In the genomic region with DNA sequence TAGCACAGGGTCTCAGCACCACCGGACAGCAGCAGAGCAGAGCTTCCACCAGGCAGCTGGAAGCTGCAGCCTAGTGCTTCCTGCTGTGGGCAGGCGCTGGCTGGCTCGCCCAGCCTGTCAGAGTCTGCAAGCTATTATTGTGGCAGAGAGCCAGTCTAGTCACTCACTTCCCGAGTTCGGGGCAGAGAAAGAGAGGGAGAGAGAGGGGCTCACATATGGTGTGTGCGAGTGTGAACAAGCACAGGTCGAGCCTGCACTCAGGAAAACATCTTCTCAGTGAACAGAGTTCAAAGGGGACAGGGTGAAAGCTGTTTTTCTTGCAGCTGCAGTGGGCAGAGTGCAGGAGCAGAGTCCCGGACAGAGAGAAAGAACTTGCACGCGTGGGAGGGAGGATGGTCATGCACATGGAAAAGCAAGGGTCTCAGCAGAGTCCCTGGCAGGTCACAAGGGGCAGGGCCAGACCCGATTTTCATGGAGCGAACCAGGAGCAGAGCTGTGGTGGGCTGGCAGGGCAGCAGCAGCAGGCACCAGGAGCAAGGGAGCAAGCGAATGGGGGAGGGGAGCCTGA, we compare ENCODE assay signal across 8 mouse cellular contexts. TPM values are rescaled to one million over a fixed set of nuclear protein-coding genes. Genes with fewer than 3 reads are reported as not detected.
DNase-seq lines count a peak whose midpoint lies in the region; ATAC-seq and TF ChIP-seq lines count a peak whose summit lies in the region.

No protein-coding gene starts in this region.

- 0 out of 2 replicates have a peak, but pooled peaks have one; percentile 11 for TF ChIP-seq CTCF in thymus, adult 2 months (IDR thresholded peaks at IDR 0.05; ENCODE audit: borderline replicate concordance, control insufficient read depth, extremely low read depth, insufficient read depth, low read length, poor library complexity)
- TF ChIP-seq CTCF in liver, embryonic 14.5 days (IDR thresholded peaks at IDR 0.05; ENCODE audit: low read depth) = no peak
- no peak for TF ChIP-seq CTCF in stomach, postnatal 0 days (IDR thresholded peaks at IDR 0.05; ENCODE audit: low read depth)

- no peaks in the 10 kb centered on the region for H3K36me3 ChIP-seq in thymus, adult 2 months (ENCODE audit: control insufficient read depth, insufficient read depth, low read length)
- no peaks in the 10 kb centered on the region for H3K36me3 ChIP-seq in liver, embryonic 14.5 days (replicated peaks; ENCODE audit: control insufficient read depth, insufficient read depth, low read depth)
- H3K36me3 ChIP-seq in stomach, postnatal 0 days (ENCODE audit: control insufficient read depth, insufficient read depth, low read length) = no peaks in the 10 kb centered on the region

- no peak overlapping the region for H3K9ac ChIP-seq in liver, embryonic 14.5 days (replicated peaks)
- H3K9ac ChIP-seq in stomach, postnatal 0 days (ENCODE audit: low read length) = peak overlapping the region; percentile 43; the same call in 1 of the 2 replicates

- ATAC-seq in liver, embryonic 14.5 days (ENCODE audit: insufficient read depth) = peak; percentile 35; the same call in 1 of the 2 replicates
- peak; percentile 84 for ATAC-seq in stomach, postnatal 0 days (ENCODE audit: low FRiP score, low TSS enrichment)

- TF ChIP-seq EP300 in liver, embryonic 14.5 days (IDR thresholded peaks at IDR 0.05; ENCODE audit: low read depth) = no peak
- TF ChIP-seq EP300 in stomach, postnatal 0 days (optimal IDR thresholded peaks at IDR 0.05) = no peak

- 24% methylated on average over 13 of the region's 13 CpGs for WGBS in thymus, adult 2 months
- WGBS in liver, embryonic 14.5 days (ENCODE audit: insufficient replicate concordance) = 16% methylated on average over 13 of the region's 13 CpGs
- WGBS in stomach, postnatal 0 days = 17% methylated on average over 13 of the region's 13 CpGs

- no peak for TF ChIP-seq POLR2A in thymus, adult 2 months (IDR thresholded peaks at IDR 0.05; ENCODE audit: control insufficient read depth, extremely low read depth, insufficient read depth, low read length, poor library complexity)

- H3K4me3 ChIP-seq in thymus, adult 2 months (ENCODE audit: control insufficient read depth, insufficient read depth, low read length) = no peak overlapping the region
- H3K4me3 ChIP-seq in liver, embryonic 14.5 days (ENCODE audit: insufficient read depth in 1 of 2, low read depth in 2 of 2, low read length in 2 of 2) = no peak overlapping the region
- H3K4me3 ChIP-seq in stomach, postnatal 0 days (ENCODE audit: low read depth, low read length) = peak overlapping the region; percentile 2; the same call in 1 of the 2 replicates

- no peak overlapping the region for H3K27ac ChIP-seq in thymus, adult 2 months (ENCODE audit: control insufficient read depth, insufficient read depth, low read length)
- H3K27ac ChIP-seq in liver, embryonic 14.5 days = no peak overlapping the region
- peak overlapping the region; percentile 30; the same call in 1 of the 2 replicates for H3K27ac ChIP-seq in stomach, postnatal 0 days (replicated peaks)

- peak overlapping the region; percentile 8; the same call in 1 of the 2 replicates for H3K4me2 ChIP-seq in liver, embryonic 14.5 days (ENCODE audit: low read depth)
- peak overlapping the region; percentile 31 for H3K4me2 ChIP-seq in stomach, postnatal 0 days (replicated peaks; ENCODE audit: low read depth)

- H3K27me3 ChIP-seq in thymus, adult 2 months (ENCODE audit: control insufficient read depth, insufficient read depth, low read length) = no peaks in the 10 kb centered on the region
- no peaks in the 10 kb centered on the region for H3K27me3 ChIP-seq in liver, embryonic 14.5 days (ENCODE audit: control insufficient read depth, insufficient read depth, low read length)
- H3K27me3 ChIP-seq in stomach, postnatal 0 days (ENCODE audit: control insufficient read depth, insufficient read depth, low read length) = no peaks in the 10 kb centered on the region

- H3K4me1 ChIP-seq in thymus, adult 2 months (replicated peaks; ENCODE audit: control insufficient read depth, insufficient read depth, low read length) = peaks cover 9% of the 10 kb centered on the region
- H3K4me1 ChIP-seq in liver, embryonic 14.5 days (replicated peaks; ENCODE audit: control insufficient read depth in 2 of 2, insufficient read depth in 2 of 2, low read length in 1 of 2) = 0 out of 4 replicates have a peak, but pooled peaks cover 0 to 2% of the 10 kb centered on the region in 2 experiments
- no peaks in the 10 kb centered on the region; the same call in 1 of the 2 replicates for H3K4me1 ChIP-seq in stomach, postnatal 0 days (replicated peaks; ENCODE audit: control insufficient read depth, insufficient read depth)

- DNase-seq in thymus, adult 2 months = no peak
- DNase-seq in thymus, postnatal 4 days = no peak
- peak; percentile 25 for DNase-seq in forelimb bud, embryonic 11.5 days (ENCODE audit: low read depth, low spot score)
- DNase-seq in liver, embryonic 14.5 days (ENCODE audit: low read depth in 3 of 3, low spot score in 3 of 3) = no peak
- DNase-seq in stomach, postnatal 0 days (ENCODE audit: low spot score) = peak; percentile 38
- no peak for DNase-seq in urinary bladder, adult 2 months (ENCODE audit: low spot score)
- no peak for DNase-seq in right cerebral cortex, postnatal 14 days
- no peak for DNase-seq in B cell, adult 2 months

- H3K9me3 ChIP-seq in liver, embryonic 14.5 days (ENCODE audit: control insufficient read depth, low read length) = no peaks in the 10 kb centered on the region
- H3K9me3 ChIP-seq in stomach, postnatal 0 days (ENCODE audit: control insufficient read depth, low read length) = no peaks in the 10 kb centered on the region

RNA-seq across cellular contexts. Expression of a gene that starts 31.0 kb away (rescaled TPM):
- polyA plus RNA-seq in thymus, adult 2 months (2012; rRNA removed) = 4.2 and 5.9 TPM in 2 replicates
- 5.1 and 6.2 TPM in 2 replicates for polyA plus RNA-seq in liver, embryonic 14.5 days (2012; rRNA removed)
- polyA plus RNA-seq in liver, embryonic 14.5 days (2014; fragmentation: Nextera tagmentation; extraction: Ambion mirVana) = 9.8 and 10.0 TPM in 2 replicates
- polyA plus RNA-seq in stomach, postnatal 0 days (2015; fragmentation: Nextera tagmentation; extraction: Ambion mirVana) = 14.2 and 15.0 TPM in 2 replicates
- polyA plus RNA-seq in urinary bladder, adult 2 months (2012; rRNA removed) = 20.0 and 20.9 TPM in 2 replicates

Comparison
In these comparisons a context has a peak if more than half of its experiments do, and no peak if none do; other contexts are left out.
1. DNase-seq: peak in forelimb bud, embryonic 11.5 days (single experiment) and stomach, postnatal 0 days (single experiment); none in thymus, adult 2 months (single experiment), thymus, postnatal 4 days (single experiment), liver, embryonic 14.5 days (0 of 3), urinary bladder, adult 2 months (single experiment), right cerebral cortex, postnatal 14 days (single experiment) and B cell, adult 2 months (0 of 2).